ENCODE assay signal across 8 mouse cellular contexts in genomic region chr10:12690601-12691000, GRCm38 (mm10).
DNase-seq lines count a peak whose midpoint lies in the region; ATAC-seq and TF ChIP-seq lines count a peak whose summit lies in the region.

No protein-coding gene starts in this region.

- no peak overlapping the region for H3K9ac ChIP-seq in neural tube, embryonic 15.5 days (replicated peaks)
- H3K9ac ChIP-seq in intestine, postnatal 0 days (ENCODE audit: low read depth, low read length) = no peak overlapping the region

- H3K9me3 ChIP-seq in neural tube, embryonic 15.5 days (replicated peaks) = no peaks in the 10 kb centered on the region
- H3K9me3 ChIP-seq in intestine, postnatal 0 days (ENCODE audit: control insufficient read depth) = no peaks in the 10 kb centered on the region

- no peak overlapping the region for H3K27ac ChIP-seq in neural tube, embryonic 15.5 days (replicated peaks)
- no peak overlapping the region for H3K27ac ChIP-seq in intestine, postnatal 0 days (ENCODE audit: low read depth, low read length)

- peak; percentile 85 for TF ChIP-seq CTCF in intestine, postnatal 0 days (IDR thresholded peaks at IDR 0.05; ENCODE audit: low read depth)

- peak; percentile 60 for DNase-seq in neural tube, embryonic 10.5 days (ENCODE audit: extremely low spot score, low spot score)
- DNase-seq in cerebellum, adult 8-10 months = peak; percentile 85
- peak; percentile 21 to 39 for DNase-seq in frontal cortex, postnatal 25 days (ENCODE audit: low spot score in 2 of 2)
- DNase-seq in left cerebral cortex, postnatal 36 days (ENCODE audit: low spot score in 2 of 2) = peak; percentile 36 to 40
- peak; percentile 2 to 38 for DNase-seq in natural killer cell, adult 2 months (ENCODE audit: low spot score in 2 of 2)
- DNase-seq in telencephalon, adult 2 months (ENCODE audit: low read depth, low spot score) = peak; percentile 32

- no peaks in the 10 kb centered on the region for H3K4me1 ChIP-seq in neural tube, embryonic 15.5 days
- H3K4me1 ChIP-seq in intestine, postnatal 0 days (replicated peaks; ENCODE audit: control insufficient read depth, insufficient read depth, low read length) = no peaks in the 10 kb centered on the region

- no peak overlapping the region for H3K4me2 ChIP-seq in neural tube, embryonic 15.5 days
- no peak overlapping the region for H3K4me2 ChIP-seq in intestine, postnatal 0 days (replicated peaks; ENCODE audit: low read depth)

- H3K36me3 ChIP-seq in neural tube, embryonic 15.5 days = no peaks in the 10 kb centered on the region
- 0 out of 2 replicates have a peak, but pooled peaks cover 3% of the 10 kb centered on the region for H3K36me3 ChIP-seq in intestine, postnatal 0 days (ENCODE audit: control insufficient read depth, insufficient read depth)

- no peak for ATAC-seq in neural tube, embryonic 15.5 days (ENCODE audit: low FRiP score)
- ATAC-seq in intestine, postnatal 0 days = no peak

- H3K27me3 ChIP-seq in neural tube, embryonic 15.5 days (replicated peaks) = no peaks in the 10 kb centered on the region
- no peaks in the 10 kb centered on the region for H3K27me3 ChIP-seq in intestine, postnatal 0 days (replicated peaks; ENCODE audit: control insufficient read depth, insufficient read depth, low read length)

- WGBS in neural tube, embryonic 15.5 days = 22% methylated on average over 5 of the region's 5 CpGs
- WGBS in intestine, postnatal 0 days = 24% methylated on average over 5 of the region's 5 CpGs

- no peak overlapping the region for H3K4me3 ChIP-seq in neural tube, embryonic 15.5 days (replicated peaks)
- no peak overlapping the region for H3K4me3 ChIP-seq in intestine, postnatal 0 days (ENCODE audit: low read depth, low read length)

- intact Hi-C loops in left cerebral cortex, postnatal 36 days (cut with DNase I) = loop anchor here (5.0 kb wide), 2 partner anchors 232 to 302 kb away; no protein-coding TSS in a partner anchor

Comparison
In these comparisons a context has a peak if more than half of its experiments do, and no peak if none do; other contexts are left out.
1. DNase-seq: peak in every context shown above with its lines; median percentile 85 in cerebellum, adult 8-10 months; 60 in neural tube, embryonic 10.5 days; 38 in left cerebral cortex, postnatal 36 days; 32 in telencephalon, adult 2 months; 30 in frontal cortex, postnatal 25 days; 20 in natural killer cell, adult 2 months.